Mouse (Mus musculus) erythroblast, adult 5-6 weeks (primary cell): Measurements from ENCODE around the gene Naip2. TPM values are rescaled to one million over a fixed set of nuclear protein-coding genes. Genes with fewer than 3 reads are reported as not detected.
"Not testable (repeated sequence)": the region's sequence is repeated elsewhere in the genome, so short reads cannot be mapped to it uniquely, and the experiment has no call there.

Source experiments
- ATAC-seq: replicated peaks from 2 replicates; pipeline ENCODE4 v1.8.0; 2016; ENCODE audit warnings: moderate number of reproducible peaks, mild to moderate bottlenecking, moderate TSS enrichment, inconsistent platforms; ENCODE audit not compliant: poor library complexity, low FRiP score, severe bottlenecking
- total RNA-seq, 2 experiments: library from RNA; stranded (forward) in 1 of 2; stranded (reverse) in 1 of 2; fragments of 150-400 nt in 1 of 2; fragments of 200-764, 138-1000 nt in 1 of 2; gene quantifications; 2 replicates each; pipeline versions ENCODE4 v1.2.3 to v1.2.4; 2015 to 2017; ENCODE audit warnings: low replicate concordance in 2 of 2

Naip2 gene
- total RNA-seq (2015; ENCODE audit: low replicate concordance): 12.7 and 14.4 TPM in 2 replicates
- 10.6 and 13.5 TPM in 2 replicates for total RNA-seq (2017; ENCODE audit: low replicate concordance)

DNA sequence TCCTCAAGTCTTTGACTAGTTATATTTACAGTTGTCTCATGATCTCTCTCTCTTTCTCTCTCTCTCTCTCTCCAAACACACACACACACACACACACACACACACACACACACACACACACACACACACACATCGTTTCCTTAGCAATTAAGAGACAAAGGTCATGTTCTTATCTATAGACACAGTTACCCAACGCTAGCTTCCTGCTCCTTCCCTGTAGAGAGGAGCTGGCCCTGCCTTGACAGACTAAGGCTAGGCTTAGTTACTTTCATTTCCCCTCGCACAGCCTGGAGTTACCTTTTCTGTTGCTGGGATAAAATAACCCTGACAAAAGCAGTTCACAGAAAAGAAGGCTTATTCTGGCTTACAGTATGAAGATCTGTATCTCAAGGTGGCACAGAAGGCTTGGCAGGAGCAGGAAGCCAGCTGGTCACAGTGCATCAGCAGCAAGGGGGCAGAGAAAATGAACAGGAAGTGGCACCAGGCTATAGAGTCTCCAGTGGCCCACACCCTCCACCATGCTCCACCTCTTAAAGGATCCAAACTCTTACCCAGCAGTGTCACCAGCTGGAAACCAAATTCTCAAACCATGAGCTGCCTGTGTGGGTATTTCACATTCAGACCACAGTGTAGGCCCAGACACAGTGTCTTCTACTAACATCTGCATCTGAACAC, at the start of gene Naip2:
Gene Naip2 (minus strand): TSS at position 434 of the 675 bp plus-strand sequence.
- ATAC-seq: 0 out of 2 replicates have a peak, but pooled peaks have one; percentile 55

DNA sequence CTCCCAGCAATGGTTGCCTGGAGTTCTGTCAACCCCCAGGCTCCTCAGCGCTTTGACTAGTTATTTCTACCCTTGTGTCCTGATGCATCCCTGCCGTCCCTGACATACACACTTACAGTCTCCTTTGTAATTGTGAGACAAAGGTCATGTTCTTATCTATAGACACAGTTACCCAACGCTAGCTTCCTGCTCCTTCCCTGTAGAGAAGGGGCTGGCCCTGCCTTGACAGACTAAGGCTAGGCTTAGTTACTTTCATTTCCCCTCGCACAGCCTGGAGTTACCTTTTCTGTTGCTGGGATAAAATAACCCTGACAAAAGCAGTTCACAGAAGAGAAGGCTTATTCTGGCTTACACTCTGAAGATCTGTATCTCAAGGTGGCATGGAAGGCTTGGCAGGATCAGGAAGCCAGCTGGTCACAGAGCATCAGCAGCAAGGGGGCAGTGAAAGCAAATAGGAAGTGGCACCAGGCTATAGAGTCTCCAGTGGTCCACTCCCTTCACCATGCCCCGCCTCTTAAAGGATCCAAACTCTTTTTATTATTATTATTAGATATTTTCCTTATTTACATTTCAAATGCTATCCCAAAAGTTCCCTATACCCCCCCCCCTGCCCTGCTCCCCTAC, 45.1 kb upstream of the Naip2 start:
- ATAC-seq: not testable (repeated sequence)

DNA sequence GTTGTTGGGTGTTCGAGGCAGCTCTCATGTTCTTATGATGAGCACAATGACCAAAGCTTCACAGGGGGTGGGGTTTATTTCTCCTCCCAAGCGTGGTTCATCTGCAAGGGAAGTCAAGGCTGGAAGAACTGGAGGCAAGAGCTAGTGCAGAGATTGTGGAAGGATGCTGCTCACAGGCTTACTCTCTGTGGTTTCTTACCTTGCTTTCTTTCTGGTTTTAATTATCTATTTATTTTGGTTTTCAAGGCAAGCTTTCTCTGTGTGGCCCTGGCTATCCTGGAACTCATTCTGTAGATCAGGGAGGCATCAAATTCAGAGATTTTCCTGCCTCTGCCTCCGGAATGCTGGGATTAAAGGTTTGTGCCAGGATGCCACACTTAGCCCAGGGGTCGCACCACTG, 44.3 kb upstream of the Naip2 start, which contains the start of gene Naip5:
Gene Naip5 (minus strand): TSS at position 101 of the 400 bp plus-strand sequence.
- not testable (repeated sequence) for ATAC-seq

DNA sequence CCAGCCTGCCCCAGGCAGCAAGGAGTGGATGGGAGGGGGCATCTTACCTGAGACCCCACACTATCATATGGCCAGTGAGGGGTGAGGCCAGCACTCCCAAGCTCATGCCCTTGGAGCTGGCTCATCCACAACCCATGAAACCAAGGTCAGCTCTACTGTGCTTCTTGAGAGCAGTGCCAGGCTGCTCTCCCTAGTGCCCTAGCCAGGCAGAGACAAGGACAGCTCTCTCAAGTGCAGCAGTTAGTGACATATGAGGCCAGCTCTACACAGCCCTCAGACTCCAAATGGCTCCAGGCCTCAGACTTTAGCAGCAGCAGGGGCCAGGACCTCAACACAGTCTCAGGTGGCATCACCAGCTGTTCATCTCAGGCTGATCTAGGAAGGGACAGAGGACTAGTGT, 41.8 kb upstream of the Naip2 start:
- ATAC-seq: no peak

DNA sequence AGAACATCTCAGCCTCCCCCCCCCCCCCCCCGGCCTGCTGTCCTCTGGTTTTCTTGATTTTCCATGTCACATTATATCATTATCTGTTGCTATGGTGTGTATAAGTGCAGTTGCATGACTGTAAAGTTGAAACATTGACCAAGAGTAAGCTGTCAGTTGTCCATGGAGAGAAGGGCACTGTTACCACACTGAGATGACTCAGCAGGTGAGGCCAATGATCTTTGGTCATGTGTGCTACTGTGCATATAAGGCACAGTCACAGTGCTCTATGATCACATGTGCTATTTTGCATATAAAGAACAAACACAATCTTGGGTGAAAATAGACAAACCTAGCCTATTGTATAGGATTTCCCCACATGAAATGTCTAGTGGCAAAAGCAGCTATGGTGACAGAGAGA, 11.8 kb upstream of the Naip2 start:
- ATAC-seq: not testable (repeated sequence)

DNA sequence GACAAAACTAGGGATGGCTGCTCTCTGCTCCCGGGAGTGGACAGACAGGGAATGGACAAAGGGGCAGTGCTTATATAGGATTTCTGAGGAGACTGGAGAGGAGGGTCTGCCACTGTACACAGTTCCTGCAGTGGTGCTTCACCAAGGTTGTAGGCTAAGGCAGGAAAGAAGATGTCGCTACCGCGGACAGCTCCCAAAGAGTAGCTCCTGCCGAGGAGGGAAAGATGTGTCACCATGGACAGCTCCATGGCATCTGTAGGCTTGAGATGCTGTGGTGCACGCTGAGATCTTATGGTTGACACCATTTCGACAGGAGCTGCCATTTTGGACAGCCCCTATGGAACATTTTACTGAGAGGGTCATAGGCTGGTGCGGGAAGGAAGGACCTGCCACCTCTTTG, 8.6 kb upstream of the Naip2 start:
- ATAC-seq: no peak

DNA sequence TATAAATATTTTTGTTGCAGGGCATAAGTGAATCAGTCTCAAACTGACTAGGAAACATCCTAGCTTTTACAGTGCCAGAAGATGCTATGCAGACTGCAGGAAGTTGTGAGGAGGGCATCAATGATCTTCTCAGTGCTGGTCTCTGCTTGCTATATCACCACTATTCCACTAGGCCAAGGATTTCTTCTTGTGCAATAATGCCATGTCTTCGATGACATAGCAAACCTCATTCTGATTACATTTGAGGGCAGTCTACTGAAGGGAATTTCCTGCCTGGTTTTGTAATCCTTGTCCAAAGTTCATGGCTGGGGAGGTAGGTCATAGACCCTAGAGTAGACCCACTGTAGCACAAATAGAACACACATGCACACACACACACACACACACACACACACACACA, 1.4 kb upstream of the Naip2 start:
- no peak for ATAC-seq

DNA sequence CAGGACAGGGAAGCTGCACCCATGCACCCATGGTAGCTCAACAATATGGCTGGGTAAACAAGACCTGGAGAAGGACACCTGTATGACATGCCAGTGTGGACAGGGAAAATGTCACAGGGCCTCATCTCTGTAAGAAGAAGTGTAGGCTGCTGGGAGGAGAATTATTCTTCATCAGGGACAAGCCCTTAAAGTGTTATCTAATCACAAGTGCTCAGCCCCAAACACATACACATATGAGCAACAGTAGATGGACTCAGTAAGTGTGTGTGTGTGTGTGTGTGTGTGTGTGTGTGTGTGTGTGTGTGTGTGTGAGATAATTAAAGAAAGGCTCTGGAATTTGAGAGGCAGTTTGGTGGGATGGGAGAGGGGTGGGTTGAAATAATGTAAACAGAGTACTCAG, 1.1 kb downstream of the Naip2 start:
- no peak for ATAC-seq

DNA sequence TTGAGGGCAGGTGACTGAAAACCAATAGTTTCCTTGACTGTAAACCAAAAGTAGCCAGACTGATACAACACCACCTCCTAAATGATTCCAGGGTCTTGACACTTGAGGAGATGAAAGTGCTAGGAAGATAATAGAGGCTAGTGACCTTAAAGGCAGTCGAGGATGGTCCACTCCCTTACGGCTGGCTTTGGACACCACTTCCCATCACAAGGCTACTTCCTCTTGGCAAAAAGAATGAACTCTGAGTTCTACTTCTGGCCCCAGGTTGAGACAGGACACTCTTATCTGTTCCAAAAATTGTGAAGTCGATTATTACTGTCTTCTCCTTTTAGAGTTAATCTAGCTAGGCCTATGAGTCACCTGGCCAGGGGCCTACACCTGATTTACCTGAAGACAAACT, 6.5 kb downstream of the Naip2 start:
- ATAC-seq: no peak

DNA sequence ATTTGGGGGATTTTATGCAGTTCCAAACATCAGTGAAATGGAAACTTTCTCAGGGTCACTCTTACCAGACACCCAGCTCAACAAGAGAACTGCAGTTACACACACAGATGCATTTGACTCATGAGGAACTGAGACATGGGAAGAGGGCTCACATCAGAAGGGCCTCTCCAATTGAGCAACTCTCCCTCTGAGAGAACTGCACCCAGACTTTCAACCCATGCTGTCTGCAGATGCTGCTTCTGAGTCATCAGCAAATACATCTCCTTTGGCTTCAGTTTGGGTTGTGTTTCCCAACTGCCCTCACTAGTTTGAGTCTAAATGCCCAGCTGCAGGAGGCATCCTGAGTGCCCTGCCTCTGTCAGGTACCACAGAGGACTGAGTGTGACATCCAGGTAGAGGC, 18.8 kb downstream of the Naip2 start:
- not testable (repeated sequence) for ATAC-seq

DNA sequence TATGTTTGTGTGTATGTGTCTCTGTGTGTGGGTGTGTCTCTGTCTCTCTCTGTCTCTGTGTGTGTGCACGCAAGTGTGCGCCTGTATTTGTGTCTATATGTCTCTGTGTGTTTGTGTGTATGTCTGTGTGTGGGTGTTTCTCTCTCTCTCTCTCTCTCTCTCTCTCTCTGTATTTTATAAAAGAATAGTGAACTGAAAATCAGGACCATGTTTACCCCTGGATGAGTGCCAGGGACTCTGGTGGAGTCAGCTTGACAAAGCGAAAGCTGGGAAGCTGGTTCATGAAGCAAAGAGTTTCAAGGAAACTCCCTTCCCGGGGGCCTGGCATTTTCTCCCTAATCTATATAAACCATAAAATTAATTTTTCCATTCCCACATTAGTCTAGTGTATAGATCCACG, 27.5 kb downstream of the Naip2 start:
- ATAC-seq: not testable (repeated sequence)

DNA sequence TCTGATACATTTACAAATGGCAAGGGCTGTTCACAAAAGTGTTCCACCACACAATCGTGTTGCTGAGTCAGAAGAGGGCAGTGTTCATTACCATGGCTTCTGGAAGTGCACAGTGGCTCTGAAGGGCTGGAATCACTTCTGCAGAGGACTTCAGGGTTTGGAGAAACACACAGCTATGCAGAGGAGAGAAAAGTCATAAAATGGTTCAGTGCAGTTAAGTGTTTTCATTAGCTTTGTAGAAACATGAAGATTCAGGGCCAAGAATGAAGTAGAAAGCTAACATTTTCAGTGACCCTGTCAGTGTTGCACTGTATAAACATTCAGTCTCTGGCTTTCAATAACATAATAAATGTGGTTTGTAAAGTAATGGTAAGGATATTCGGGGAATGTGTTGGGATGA, 35.5 kb downstream of the Naip2 start:
- not testable (repeated sequence) for ATAC-seq

DNA sequence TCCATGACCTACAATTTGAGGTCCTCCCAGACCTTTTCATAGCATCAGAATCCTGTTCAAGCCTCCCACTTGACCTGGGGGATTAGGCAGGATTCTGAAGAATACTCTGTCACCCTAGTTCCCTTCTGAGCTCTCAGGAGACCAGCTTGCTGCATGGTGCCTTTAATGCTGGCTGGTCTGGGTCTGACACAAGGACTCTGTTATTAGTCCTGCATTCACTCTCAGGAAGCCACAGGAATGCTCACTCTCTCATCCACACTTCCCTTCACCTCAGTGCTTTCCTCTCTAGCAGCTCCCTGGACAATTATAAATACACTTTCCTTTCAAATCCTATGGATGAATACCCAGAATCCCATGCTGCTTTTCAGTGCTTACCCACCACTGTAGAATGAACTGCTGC, 39.4 kb downstream of the Naip2 start:
- not testable (repeated sequence) for ATAC-seq

DNA sequence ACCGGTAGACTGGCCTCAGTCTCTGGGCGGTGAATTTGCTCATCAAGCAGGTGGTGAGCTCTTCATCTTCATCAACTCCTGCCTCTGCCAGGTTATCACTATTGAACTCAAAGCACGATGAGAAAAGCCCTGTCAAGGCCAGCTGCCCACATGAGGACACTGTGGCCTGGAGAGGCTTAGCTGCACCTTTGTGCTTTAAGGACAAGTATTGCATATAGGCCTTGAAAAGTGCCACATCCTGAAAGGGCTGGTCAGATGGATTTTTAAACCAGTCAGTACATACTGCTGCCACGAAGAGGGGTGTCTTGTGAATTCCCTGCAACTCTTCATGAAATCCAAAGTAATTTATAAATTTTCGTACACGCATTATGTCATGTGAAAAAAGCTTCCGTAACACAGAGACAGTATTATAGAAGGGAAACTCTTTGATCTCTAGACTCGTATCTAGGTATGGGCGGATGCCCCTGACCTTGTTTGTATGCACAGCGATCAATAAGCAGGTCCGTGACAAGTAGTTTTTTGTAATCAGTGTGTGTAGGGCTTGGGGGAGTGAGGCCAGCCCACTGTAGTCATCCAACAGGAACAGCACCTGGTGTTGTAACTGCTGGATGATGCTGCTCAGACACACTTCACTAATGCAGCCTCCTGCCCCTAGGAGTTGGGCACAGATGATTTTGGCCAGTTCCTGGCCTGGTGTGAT, 40.6 kb downstream of the Naip2 start:
- ATAC-seq: not testable (repeated sequence)

DNA sequence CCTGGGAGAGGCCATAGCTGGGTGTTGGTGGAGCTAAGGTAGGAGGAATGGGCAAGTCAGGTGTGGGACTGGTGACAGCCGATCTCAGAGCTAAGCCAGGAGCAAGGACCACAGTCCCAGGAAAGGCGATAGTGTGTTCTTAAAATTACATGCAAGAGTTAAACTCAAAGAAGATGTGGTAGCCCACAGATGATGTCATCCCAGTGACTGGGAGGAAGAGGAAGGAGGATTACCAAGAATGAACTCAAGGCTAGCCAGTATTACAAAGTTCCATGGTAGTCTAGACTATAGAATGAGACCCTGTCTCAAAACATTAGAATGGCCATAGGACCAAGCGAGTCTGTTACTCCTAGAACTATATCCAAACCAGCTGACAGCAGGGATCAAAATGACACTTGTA, 45.3 kb downstream of the Naip2 start:
- no peak for ATAC-seq

DNA sequence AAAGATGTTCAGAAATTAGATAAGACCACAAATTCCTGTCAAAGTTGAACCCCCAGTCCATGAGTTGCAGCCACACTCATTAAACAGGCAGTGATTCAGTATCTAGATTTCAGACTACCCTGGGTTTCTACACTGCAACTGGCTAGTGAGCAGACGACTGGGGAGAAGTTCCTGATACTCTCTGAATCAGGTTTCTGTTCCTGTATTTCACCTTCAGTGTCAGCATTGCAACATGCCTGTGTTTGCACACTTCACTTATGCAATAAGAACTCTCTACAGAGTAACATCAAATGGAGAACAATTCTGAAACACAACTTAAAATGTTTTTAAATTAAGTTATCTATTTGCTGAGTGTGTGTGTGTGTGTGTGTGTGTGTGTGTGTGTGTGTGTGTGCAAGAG, 49.2 kb downstream of the Naip2 start:
- ATAC-seq: no peak

DNA sequence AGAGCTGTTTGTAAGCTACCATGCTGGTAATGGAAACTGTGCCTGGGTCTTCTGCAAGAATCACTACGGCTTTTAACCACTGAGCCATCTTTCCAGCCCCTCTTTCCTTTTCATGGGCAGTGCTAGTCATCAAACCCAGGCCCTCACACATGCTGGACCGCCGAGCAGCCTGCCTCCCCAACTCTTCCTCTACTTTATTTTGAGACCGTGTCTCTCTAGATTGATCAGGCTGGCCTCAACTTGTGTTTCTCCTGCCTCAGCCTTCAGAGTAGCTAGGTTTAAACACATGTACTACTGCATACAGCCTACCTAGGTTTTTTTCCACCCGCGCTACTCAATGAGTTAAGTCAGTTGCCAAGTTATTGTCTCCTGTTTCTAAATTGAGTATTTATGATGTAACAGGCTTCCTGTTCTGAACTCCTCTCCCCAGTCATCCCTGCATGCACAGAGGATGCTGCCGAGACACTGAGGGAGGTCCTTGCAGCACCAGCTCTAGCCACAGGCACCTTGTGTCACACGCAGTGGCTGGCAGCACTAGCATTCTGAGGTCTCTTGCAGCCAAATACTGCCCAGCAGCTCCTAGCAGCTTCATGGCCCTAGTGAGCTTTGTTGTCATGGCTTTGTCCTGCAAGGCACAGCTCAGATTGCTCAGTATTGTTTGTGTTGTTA, 60.1 kb downstream of the Naip2 start:
- no peak for ATAC-seq

DNA sequence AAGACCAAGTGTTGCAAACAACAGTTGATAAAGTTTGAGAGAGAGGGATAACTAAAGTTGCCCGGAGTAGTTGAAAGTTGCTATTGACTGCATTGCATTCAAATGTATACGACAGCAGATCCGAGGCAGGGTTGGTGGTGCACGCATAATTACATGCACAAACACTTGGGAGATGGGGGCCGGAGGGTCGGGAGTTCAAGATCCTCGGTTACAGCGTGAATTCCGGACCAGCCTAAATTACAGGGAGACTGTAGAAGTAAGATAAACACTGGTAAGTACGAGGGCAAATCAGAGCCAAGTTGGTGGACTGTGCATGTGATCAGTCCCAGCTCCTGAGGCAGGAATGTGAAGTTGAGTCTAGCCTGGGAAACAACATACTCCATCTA, 76.6 kb downstream of the Naip2 start:
- no peak for ATAC-seq

DNA sequence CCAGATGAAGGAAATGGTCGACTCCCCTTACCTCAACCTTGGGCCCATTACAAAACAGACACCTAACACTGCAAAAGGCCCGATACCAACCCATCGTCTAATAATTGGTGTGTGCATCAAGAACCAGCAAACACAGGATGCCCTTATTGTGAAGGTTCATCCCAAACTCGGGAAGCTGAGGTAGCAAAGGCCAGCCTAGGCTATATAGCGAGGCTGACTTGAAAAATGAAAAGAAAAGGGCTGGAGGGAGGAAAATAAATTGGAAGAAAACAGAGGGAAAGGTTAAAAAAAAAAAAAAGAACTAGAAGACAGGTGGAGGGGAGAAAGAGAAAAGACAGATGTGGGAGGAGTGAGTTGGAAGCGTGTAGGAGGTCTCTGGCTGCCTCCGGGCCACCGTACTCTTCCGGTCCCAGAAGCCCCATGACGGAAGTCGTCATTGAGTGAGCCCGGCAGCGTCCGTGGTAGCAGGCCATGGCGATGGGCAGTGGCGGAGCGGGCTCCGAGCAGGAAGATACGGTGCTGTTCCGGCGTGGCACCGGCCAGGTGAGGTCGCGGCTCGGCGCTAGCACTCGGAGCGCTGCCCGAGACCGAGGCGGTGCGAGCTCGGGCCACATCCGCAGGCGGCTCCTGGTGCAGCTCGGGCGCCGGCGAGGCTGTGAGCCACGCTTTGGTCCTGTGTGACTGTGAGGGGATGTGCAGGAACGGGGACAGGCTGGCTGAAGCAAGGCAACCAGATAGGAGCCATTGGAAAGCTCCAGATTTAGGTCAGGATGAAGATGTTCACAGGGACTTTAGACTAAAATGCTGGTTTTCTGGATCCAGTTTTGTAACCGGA, 77.3 kb downstream of the Naip2 start, which contains the start of gene Smn1:
Gene Smn1 (plus strand): TSS at position 430 of the 835 bp plus-strand sequence.
- ATAC-seq: peak; percentile 99
